Comparison of ENCODE assay signal across 25 mouse cellular contexts in genomic region chr9:103739062-103739461, GRCm38 (mm10).
"Had no signal": no experiment of that assay in that cellular context is flagged by ENCODE, and none has a peak within 500 bp of the region (broad histone marks: within the 10 kb centered on the region; RNA-seq: fewer than 3 reads in every experiment).

No protein-coding gene starts in this region.

- H3K4me1 ChIP-seq: limb, embryonic 10.5 days; limb, embryonic 13.5 days; liver, embryonic 12.5 days; liver, embryonic 15.5 days; lung, embryonic 15.5 days; megakaryocyte, embryonic 14.5 days; neural tube, embryonic 12.5 days had no signal

- ATAC-seq: liver, embryonic 12.5 days; midbrain, embryonic 15.5 days had no signal

- H3K9me3 ChIP-seq: limb, embryonic 10.5 days; limb, embryonic 13.5 days; liver, embryonic 12.5 days; liver, embryonic 15.5 days; lung, embryonic 15.5 days; midbrain, embryonic 10.5 days; midbrain, embryonic 15.5 days; neural tube, embryonic 15.5 days had no signal

- H3K27me3 ChIP-seq: limb, embryonic 13.5 days; liver, embryonic 12.5 days; liver, embryonic 15.5 days; lung, embryonic 15.5 days; megakaryocyte, embryonic 14.5 days; midbrain, embryonic 15.5 days; neural tube, embryonic 12.5 days; neural tube, embryonic 15.5 days had no signal

- H3K4me2 ChIP-seq: limb, embryonic 13.5 days; liver, embryonic 12.5 days; lung, embryonic 15.5 days; midbrain, embryonic 15.5 days; neural tube, embryonic 12.5 days; neural tube, embryonic 15.5 days had no signal

- H3K36me3 ChIP-seq: limb, embryonic 10.5 days; limb, embryonic 13.5 days; liver, embryonic 12.5 days; liver, embryonic 15.5 days; lung, embryonic 15.5 days; midbrain, embryonic 10.5 days; midbrain, embryonic 15.5 days; neural tube, embryonic 12.5 days; neural tube, embryonic 15.5 days had no signal

- H3K27ac ChIP-seq: left cerebral cortex, adult 2 months; limb, embryonic 10.5 days; liver, embryonic 12.5 days; liver, embryonic 15.5 days; lung, embryonic 15.5 days; midbrain, embryonic 10.5 days; midbrain, embryonic 15.5 days; neural tube, embryonic 12.5 days; neural tube, embryonic 15.5 days; stomach, postnatal 0 days had no signal

- H3K4me3 ChIP-seq: left cerebral cortex, adult 2 months; limb, embryonic 10.5 days; limb, embryonic 13.5 days; liver, embryonic 12.5 days; liver, embryonic 15.5 days; lung, embryonic 15.5 days; megakaryocyte, embryonic 14.5 days; midbrain, embryonic 10.5 days; midbrain, embryonic 15.5 days; neural tube, embryonic 12.5 days; neural tube, embryonic 15.5 days had no signal

- DNase-seq: kidney, adult 9 months; kidney, postnatal 14 days; kidney, postnatal 4 days; layer of hippocampus, adult 9-11 months; layer of hippocampus, postnatal 36 days; liver; lung, adult 18-20 months; lung, postnatal 10 days; lung, postnatal 36 days; right cerebral cortex, adult 18-20 months; right cerebral cortex, postnatal 14 days; right cerebral cortex, postnatal 4 days; thymus, postnatal 25 days had no signal

- H3K9ac ChIP-seq: limb, embryonic 13.5 days; liver, embryonic 12.5 days; liver, embryonic 15.5 days; lung, embryonic 15.5 days; midbrain, embryonic 15.5 days; neural tube, embryonic 12.5 days; neural tube, embryonic 15.5 days had no signal
